Comparison of ENCODE assay signal across 20 mouse cellular contexts in genomic region chr12:77483180-77483855, GRCm38 (mm10).
A peak's percentile ranks its signal among the peaks of the same experiment; 100 is the strongest.
DNase-seq lines count a peak whose midpoint lies in the region; ATAC-seq lines count a peak whose summit lies in the region.
"Had no signal": no experiment of that assay in that cellular context is flagged by ENCODE, and none has a peak within 500 bp of the region (broad histone marks: within the 10 kb centered on the region; RNA-seq: fewer than 3 reads in every experiment).

No protein-coding gene starts in this region.

- intact Hi-C loops in heart, postnatal 25 days (cut with DNase I): no loop called here

- H3K4me2 ChIP-seq in heart, embryonic 11.5 days: peak overlapping the region; percentile 41
- H3K4me2 ChIP-seq in heart, embryonic 14.5 days (ENCODE audit: low read length): peak overlapping the region; percentile 40
- H3K4me2 ChIP-seq: embryonic facial prominence, embryonic 12.5 days; forebrain, embryonic 15.5 days; liver, embryonic 11.5 days had no signal

- no peak overlapping the region for H3K9ac ChIP-seq in heart, embryonic 11.5 days (ENCODE audit: low read depth, low read length)
- H3K9ac ChIP-seq in heart, embryonic 14.5 days (ENCODE audit: low read length): no peak overlapping the region
- H3K9ac ChIP-seq: embryonic facial prominence, embryonic 12.5 days; forebrain, embryonic 15.5 days had no signal

- ATAC-seq in heart, embryonic 11.5 days (replicated peaks; ENCODE audit: insufficient number of reproducible peaks, low FRiP score, low TSS enrichment): peak; percentile 74; the same call in 1 of the 2 replicates
- peak; percentile 68; the same call in 1 of the 2 replicates for ATAC-seq in heart, embryonic 14.5 days (ENCODE audit: insufficient number of reproducible peaks, insufficient read depth, low FRiP score, low read depth)
- ATAC-seq: forebrain, embryonic 15.5 days; hindbrain, embryonic 16.5 days; intestine, postnatal 0 days; midbrain, embryonic 16.5 days had no signal

- no peaks in the 10 kb centered on the region for H3K36me3 ChIP-seq in heart, embryonic 11.5 days (ENCODE audit: control insufficient read depth, insufficient read depth, low read length)
- no peaks in the 10 kb centered on the region for H3K36me3 ChIP-seq in heart, embryonic 14.5 days (ENCODE audit: control insufficient read depth, insufficient read depth, low read length)
- H3K36me3 ChIP-seq: embryonic facial prominence, embryonic 12.5 days; forebrain, embryonic 15.5 days had no signal

- no peak overlapping the region for H3K27ac ChIP-seq in heart, embryonic 11.5 days (ENCODE audit: low read depth, low read length)
- no peak overlapping the region for H3K27ac ChIP-seq in heart, embryonic 14.5 days (replicated peaks in 1 of 2; ENCODE audit: control insufficient read depth in 1 of 2, insufficient read depth in 1 of 2, low read depth in 2 of 2, low read length in 2 of 2)
- H3K27ac ChIP-seq: embryonic facial prominence, embryonic 12.5 days; forebrain, embryonic 15.5 days had no signal

- DNase-seq in heart, postnatal 25 days (ENCODE audit: low spot score): no peak
- peak; percentile 60 for DNase-seq in embryo, embryonic 10.5 days (ENCODE audit: low spot score)
- DNase-seq in mesoderm, embryonic 11.5 days (ENCODE audit: low read depth, low spot score): peak; percentile 74
- DNase-seq in spleen, postnatal 14 days (ENCODE audit: low spot score in 2 of 2): no peak
- no peak for DNase-seq in gastrocnemius, postnatal 25 days
- DNase-seq: cerebellum, adult 18-20 months; cerebellum, postnatal 25 days; gastrocnemius, postnatal 36 days; lung, adult 18-20 months; lung, postnatal 14 days had no signal

- 10% methylated on average over 9 of the region's 9 CpGs for WGBS in heart, embryonic 11.5 days (ENCODE audit: insufficient replicate concordance)
- 5% methylated on average over 9 of the region's 9 CpGs for WGBS in heart, embryonic 14.5 days

- no peak overlapping the region for H3K4me3 ChIP-seq in heart, embryonic 11.5 days (ENCODE audit: low read depth, low read length)
- no peak overlapping the region for H3K4me3 ChIP-seq in heart, embryonic 14.5 days (ENCODE audit: control insufficient read depth in 1 of 2, insufficient read depth in 1 of 2, low read depth in 1 of 2, low read length in 2 of 2)
- H3K4me3 ChIP-seq: embryonic facial prominence, embryonic 12.5 days; erythroblast, embryonic 14.5 days; forebrain, embryonic 15.5 days had no signal

- H3K4me1 ChIP-seq in heart, embryonic 11.5 days (ENCODE audit: control insufficient read depth, insufficient read depth, low read length): peaks cover 7% of the 10 kb centered on the region; the same call in 1 of the 2 replicates
- peaks cover 4 to 10% of the 10 kb centered on the region in 2 experiments for H3K4me1 ChIP-seq in heart, embryonic 14.5 days (ENCODE audit: control insufficient read depth in 2 of 2, insufficient read depth in 2 of 2, low read length in 2 of 2)
- H3K4me1 ChIP-seq: embryonic facial prominence, embryonic 12.5 days; forebrain, embryonic 15.5 days had no signal

- no peaks in the 10 kb centered on the region for H3K9me3 ChIP-seq in heart, embryonic 11.5 days (replicated peaks; ENCODE audit: control insufficient read depth, low read length)
- H3K9me3 ChIP-seq in heart, embryonic 14.5 days (ENCODE audit: control insufficient read depth, low read length): no peaks in the 10 kb centered on the region
- H3K9me3 ChIP-seq: embryonic facial prominence, embryonic 12.5 days; forebrain, embryonic 15.5 days; G1E had no signal

- H3K27me3 ChIP-seq in heart, embryonic 11.5 days (ENCODE audit: control insufficient read depth, insufficient read depth, low read length): peaks cover 57% of the 10 kb centered on the region
- H3K27me3 ChIP-seq in heart, embryonic 14.5 days (ENCODE audit: control insufficient read depth, insufficient read depth, low read length): peaks cover 62% of the 10 kb centered on the region
- H3K27me3 ChIP-seq: embryonic facial prominence, embryonic 12.5 days; forebrain, embryonic 15.5 days had no signal

Comparison
In these comparisons a context has a peak if more than half of its experiments do, and no peak if none do; other contexts are left out.
1. DNase-seq: peak in embryo, embryonic 10.5 days (single experiment) and mesoderm, embryonic 11.5 days (single experiment); none in heart, postnatal 25 days (single experiment), spleen, postnatal 14 days (0 of 2) and gastrocnemius, postnatal 25 days (single experiment).